Mouse (Mus musculus) CD4-positive, CD25-positive, alpha-beta regulatory T cell, adult 2 months (primary cell): ENCODE data around the gene Gng4.

Experiments
- DNase-seq: peaks from one replicate; pipeline ENCODE4 v3.0.0-alpha.2; 2012; ENCODE audit warnings: low read depth, low spot score

Gng4 gene

DNA sequence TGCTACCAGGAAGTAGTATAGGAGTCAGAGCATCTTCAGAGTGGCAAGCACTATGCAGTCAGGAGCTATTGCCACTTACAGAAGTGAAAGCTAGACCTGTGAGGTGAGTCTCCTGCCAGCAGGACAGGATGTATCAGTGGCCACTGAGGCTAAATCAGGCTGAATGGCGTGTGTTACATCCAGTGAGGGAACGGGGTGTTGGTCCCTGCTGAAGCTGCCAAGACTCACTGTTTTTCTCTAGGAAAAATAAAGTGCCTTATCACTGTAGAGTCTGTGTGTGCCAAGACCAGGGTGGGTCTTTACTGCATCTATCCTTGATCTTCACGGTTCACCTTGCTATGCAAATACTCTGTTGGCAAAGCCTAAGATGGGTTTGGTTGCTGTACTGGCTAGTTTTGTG lies 34.8 kb downstream of the Gng4 start:
- no peak for DNase-seq

DNA sequence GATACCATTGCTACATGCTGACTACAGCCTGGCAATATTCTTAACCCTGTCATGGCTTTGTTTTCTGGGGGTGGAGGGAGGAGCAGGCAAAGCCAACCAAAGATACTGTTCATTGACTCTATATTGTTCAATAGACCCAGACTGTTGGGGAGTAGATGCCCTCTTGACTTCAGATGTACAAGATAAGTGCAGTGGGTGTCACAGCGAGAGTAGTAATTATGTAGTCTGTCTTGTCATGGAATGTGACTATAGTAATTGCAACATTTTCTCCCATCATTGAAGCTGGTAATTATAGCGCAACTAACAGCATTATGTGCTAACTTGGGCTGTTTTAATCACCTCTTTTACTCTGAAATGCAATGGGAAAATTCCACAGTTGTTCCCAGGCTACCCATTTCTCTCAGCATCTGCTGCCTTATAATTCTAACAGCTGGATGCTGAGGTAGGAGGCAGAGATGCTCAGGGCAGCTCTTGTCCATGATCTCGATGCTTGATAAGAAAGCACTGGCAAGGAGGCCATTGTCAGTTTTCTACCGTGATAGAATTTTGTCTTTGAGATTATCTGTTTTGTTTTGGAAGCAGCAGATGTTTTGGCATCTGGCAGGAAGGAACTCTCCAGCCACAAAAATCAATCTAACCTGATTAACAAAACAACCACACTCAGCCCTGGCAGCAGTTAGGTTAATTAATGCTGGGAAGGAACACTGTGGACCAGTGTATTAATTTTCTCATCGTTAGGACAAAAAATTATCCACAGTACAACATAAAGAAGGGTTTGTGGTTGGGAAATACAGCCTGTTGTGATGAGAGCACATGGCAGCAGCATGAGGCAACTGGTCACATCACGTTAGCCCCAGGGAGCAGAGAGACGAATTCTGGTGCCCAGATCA lies 36.6 kb downstream of the Gng4 start:
- DNase-seq: no peak

DNA sequence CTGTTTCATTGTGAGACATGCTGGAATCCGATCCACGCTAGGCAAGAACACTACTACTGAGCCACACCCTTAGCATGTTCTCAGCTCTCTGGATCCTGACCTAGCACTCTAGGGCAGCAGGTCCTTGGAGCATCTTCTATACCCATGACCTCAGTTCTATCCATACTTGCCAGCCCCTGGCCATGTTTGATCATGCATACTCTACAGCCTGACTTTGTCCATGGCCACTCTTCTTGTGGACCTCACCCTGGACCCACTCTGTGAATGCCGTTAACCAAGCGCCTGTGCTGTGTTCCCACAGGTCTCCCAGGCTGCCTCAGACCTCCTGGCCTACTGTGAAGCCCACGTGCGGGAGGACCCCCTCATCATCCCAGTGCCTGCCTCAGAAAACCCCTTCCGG lies 41.1 kb downstream of the Gng4 start:
- no peak for DNase-seq

DNA sequence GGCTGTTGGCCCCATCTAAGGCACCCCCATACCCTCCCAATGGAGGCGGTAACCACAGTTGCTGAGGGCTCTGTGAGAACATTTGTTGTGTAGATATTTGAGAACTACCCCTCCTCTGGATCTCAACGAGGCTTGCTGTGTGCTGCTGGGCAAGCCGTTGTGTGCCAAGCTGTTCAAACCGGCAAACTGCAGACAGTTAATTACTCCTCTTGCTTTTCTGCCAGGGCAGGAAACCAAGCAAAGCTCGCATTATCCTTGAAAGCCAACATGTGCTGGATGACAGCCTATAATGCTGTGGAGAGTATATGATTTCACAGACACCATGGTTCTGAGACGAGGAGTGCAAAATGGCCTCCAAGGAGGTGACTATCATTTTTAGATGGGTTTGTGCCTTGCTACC lies 42.7 kb downstream of the Gng4 start:
- DNase-seq: no peak

DNA sequence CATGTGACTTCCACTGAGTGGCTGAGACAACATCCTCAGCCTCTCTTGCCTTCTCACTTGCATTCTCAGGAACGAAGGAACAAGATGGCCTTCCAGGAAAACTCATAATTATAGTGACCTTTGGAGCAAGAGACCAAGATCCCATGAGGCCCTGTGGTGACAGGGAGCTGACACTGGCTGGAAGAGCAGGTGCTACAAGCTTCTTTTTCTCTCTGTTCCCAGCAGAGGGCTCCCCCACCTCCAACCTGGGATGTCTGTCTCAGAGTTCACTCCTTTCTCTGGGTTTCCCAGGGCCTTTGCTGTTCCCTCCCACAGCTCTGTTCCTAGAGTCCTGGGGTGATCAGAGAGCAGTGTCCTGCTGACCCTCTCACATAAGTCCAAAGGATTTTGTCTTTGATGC lies 44.3 kb downstream of the Gng4 start:
- DNase-seq: no peak

DNA sequence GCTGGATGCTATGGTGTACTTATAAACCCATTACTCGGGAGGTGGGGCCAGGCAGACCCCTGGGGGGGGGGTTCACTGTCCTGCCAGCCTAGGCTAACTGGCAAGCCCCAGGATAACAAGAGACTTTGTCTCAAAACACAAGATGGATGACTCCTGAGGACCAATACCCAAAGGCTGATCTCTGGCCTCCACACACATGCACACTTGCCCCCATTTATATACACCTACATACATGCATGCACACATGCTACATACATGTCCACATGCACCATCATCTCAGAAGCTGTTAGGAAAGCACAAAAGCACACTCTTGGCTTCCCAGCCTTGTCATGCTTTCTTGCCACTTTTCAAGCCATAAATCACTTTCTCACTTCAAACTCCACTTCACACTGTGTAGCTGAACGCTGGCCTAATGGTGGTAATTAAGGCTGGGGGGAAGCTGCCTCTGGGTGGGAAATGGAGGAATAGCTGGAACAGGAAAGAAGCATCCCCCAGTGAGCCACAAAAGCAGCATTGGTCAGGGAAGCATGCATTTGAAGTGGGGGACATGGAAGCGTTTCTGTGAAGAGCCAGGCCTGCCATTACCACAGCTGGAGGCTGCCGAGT lies 46.7 kb downstream of the Gng4 start:
- no peak for DNase-seq

DNA sequence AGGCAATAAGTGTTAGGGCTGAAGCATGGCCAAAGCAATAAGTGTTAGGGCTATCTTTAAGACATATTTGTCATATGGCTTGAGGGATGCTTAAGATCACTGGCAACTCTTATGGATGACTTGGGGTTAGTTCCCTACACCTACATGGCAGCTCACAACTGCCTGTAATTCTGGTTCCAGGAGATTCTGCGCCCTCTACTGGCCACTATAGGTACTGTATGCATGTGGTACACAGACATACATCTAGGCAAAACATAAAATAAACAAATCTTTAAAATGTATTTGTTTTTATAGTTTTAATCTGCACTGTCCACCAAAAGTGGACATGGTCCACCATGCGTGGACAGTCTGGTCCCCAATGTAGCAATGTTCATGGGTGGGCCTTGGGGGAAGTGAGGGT lies 51.3 kb downstream of the Gng4 start:
- DNase-seq: peak; percentile 64

DNA sequence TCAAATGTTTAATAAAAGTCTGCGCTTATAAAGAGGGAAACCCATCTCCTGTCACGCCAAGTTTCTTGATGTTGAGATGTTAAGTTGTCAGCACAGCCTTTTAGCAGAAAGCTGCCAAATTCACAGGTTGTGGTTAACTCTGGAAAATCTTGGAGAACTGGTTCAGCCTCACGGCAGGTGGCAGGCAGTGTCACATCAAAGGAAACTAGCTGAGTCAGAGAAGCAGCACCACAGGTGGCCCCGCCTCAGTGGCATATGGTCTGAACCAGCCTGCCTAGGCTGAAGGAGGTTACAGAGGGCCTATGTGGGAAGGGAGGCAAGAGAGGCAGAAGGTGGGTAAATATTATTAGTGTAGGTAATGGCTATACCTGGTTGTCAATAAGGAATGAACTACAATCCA lies 61.2 kb downstream of the Gng4 start:
- DNase-seq: no peak

DNA sequence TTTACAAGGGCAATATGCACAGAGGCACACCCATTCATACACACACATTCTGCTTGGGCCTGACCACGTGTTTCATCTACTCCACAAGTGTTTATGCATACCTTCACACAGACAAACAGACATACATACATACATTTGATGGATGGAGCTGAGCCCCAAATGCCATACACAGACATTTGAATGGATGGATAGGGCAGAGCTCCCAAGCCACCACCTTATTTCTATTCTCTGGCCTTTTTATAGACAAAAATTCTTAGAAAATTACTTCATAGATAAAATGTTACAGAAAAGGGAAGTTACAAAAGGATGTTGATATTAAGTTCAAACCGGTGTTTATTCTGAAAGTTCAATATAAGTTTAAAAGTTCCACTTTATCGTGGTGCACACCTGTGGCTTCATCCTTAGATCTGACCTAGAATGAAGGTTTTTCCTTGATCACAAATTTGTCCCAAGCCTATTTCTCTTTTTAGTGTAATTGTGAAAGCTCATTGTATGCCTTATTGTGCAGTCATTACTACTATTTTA lies 63.3 kb downstream of the Gng4 start:
- DNase-seq: no peak

DNA sequence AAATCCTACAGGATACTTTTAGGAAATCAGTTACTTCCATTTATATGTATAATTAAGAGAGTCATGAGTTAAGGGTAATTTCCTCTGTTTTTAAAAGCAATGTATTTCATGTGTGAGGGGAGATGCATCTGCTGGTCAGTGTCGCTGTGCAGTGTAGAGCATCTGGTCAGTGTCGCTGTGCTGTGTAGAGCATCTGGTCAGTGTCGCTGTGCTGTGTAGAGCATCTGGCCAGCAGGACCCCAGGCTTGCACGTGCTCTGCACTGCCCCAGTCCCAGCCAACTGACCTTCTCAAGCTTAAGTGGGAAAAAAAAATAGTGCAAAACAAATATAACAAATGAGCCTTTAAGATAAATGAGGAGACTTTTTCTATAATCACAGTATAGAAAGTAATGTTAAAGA lies 73.3 kb downstream of the Gng4 start:
- DNase-seq: no peak

DNA sequence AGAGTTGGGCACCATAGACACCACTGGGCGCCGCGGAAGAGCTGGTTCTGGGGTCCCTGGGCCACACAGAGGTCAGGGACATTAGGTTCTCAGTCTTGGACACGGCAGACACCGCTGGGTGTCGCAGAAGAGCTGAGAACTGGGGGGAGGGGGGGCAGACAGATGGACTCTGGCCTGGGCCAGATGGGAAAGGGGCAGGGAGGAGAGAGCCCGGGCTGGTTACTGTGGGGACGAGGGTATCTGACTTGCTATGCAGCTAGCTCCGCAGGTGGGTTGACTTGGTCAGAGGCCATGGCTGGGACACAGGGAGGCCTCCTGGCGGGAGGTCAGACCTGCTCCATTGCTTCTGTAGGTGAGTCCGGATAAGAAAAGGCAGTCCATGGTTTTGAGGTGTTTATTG lies 78.5 kb downstream of the Gng4 start:
- DNase-seq: no peak

DNA sequence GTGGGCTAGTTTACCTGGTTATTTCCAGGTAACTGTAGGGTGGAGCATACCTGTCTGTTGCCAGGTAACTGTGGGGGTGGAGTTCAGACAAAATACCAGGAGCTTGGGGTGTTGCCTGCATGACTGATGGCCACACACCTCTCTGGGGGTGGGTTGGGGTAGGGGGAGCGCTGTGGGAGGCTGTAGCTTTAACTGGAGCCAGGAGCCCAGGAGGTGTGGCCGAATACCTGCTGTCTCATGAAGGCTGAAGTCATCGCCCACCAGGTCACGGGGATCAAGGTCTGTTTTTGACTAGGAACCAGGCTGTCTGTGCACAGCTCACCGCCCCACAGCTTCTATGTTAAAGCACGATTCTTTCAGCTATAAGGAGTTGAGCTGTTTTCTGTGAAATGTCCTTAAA lies 79.1 kb downstream of the Gng4 start:
- no peak for DNase-seq

DNA sequence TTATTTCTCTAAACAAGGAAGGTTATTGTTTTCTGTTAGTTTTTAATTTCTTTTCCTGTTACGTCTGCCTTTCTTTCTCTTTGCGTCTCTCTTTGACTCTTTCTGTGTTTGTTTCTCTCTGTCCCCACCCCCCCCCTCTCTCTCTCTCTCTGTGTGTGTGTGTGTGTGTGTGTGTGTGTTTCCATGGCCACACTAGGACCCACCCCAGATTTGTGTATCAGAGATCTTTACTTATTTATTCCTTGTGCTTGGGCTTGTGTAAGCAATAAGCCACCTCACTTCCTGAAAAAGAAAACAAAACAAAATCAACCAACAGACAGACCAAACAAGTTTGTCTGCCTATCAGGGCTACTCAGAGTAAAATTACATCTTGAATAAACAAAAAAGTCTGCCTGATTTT lies 82.5 kb downstream of the Gng4 start:
- no peak for DNase-seq

DNA sequence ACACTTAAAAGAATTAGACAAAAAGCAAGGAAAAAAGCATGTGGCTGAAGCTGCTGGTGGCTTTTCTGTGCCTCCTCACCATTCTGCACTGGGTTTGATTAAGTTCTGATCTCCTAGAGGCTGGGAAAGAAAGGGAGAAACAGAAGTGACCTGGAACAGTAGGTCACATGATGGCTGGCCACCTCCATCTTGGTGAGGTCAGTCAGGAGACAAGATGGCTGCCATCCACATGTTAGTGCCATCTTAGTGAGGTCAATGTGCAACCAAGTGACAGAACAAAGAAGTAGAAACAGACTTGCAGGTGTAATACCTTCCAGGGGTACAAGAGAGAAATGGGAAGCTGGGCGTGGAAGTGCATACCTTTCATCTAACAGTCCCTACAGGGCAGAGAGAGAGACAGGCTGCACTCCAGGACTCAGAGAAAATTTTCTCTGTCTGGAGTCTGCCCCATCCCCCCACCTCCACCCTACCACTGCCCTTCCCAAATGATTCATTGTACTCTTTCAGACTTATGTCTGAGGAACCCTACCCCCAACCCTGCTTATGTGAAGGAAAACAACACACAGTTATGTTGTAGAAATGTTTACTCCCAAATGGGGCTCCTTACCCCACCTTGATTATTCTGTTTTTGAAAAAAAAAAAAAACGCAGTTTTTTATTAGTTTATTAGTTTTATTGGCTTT lies 83.4 kb downstream of the Gng4 start:
- DNase-seq: peak; percentile 12

DNA sequence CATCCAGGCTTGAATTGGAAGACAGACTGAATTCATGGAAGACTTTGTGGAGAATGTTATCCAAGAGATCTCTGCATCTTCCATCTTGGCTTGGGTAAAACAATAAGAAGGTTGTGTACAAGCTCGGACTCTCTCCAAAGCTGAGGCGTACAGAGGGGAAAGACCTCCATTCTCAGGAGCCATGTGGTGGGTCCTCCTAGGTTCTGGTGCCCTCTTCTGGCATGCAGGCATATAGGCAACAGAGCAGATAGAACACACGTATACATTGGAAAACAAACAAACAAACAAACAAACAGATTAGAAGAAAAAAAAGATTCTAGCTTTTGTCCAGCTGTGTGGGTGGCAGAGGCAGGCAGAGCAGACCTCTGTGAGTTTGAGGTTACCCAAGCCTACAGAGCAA lies 84.1 kb downstream of the Gng4 start:
- peak; percentile 17 for DNase-seq
